Mouse (Mus musculus): ENCODE data around the gene Dlg2. TPM values are rescaled to one million over a fixed set of nuclear protein-coding genes. Genes with fewer than 3 reads are reported as not detected.

Gene Dlg2
- polyA plus RNA-seq, 1 experiment from 2014 or later = 10.0 TPM

GRCm38 (mm10) chr7:92105956-92106355 lies 1629.5 kb downstream of the Dlg2 start:
- Histone ChIP-seq H3K9me3 (ENCODE audit: control insufficient read depth, low read length) (0 out of 2 replicates have a peak, but pooled peaks cover 4% of the 10 kb centered on the region), H3K9ac (ENCODE audit: low read length) (no peak overlapping the region), H3K36me3 (ENCODE audit: control insufficient read depth, insufficient read depth, low read length) (no peaks in the 10 kb centered on the region), H3K27ac (replicated peaks in 1 of 2; ENCODE audit: control insufficient read depth in 1 of 2, insufficient read depth in 1 of 2, low read depth in 2 of 2, low read length in 2 of 2) (no peak overlapping the region), H3K27me3 (ENCODE audit: control insufficient read depth, insufficient read depth, low read length) (no peaks in the 10 kb centered on the region), H3K4me2 (ENCODE audit: low read length) (no peak overlapping the region), H3K4me1 (ENCODE audit: control insufficient read depth in 2 of 2, insufficient read depth in 2 of 2, low read length in 2 of 2) (peaks cover 0 to 2% of the 10 kb centered on the region in 2 experiments; a peak in 2 of 4 replicates), H3K4me3 (ENCODE audit: control insufficient read depth in 1 of 2, insufficient read depth in 1 of 2, low read depth in 1 of 2, low read length in 2 of 2) (no peak overlapping the region)
- ATAC-seq (ENCODE audit: insufficient number of reproducible peaks, insufficient read depth, low FRiP score, low read depth) = no peak
- WGBS = 61% methylated on average over 2 of the region's 2 CpGs

GRCm38 (mm10) chr7:92113065-92113464 lies 1636.6 kb downstream of the Dlg2 start:
- ATAC-seq (ENCODE audit: insufficient number of reproducible peaks, insufficient read depth, low FRiP score, low read depth) = no peak
- Histone ChIP-seq H3K27ac (replicated peaks in 1 of 2; ENCODE audit: control insufficient read depth in 1 of 2, insufficient read depth in 1 of 2, low read depth in 2 of 2, low read length in 2 of 2) (no peak overlapping the region), H3K4me2 (ENCODE audit: low read length) (no peak overlapping the region), H3K27me3 (ENCODE audit: control insufficient read depth, insufficient read depth, low read length) (no peaks in the 10 kb centered on the region), H3K4me1 (ENCODE audit: control insufficient read depth in 2 of 2, insufficient read depth in 2 of 2, low read length in 2 of 2) (peaks cover 7 to 14% of the 10 kb centered on the region in 2 experiments; a peak in 3 of 4 replicates), H3K9me3 (ENCODE audit: control insufficient read depth, low read length) (0 out of 2 replicates have a peak, but pooled peaks cover 4% of the 10 kb centered on the region), H3K9ac (ENCODE audit: low read length) (no peak overlapping the region), H3K4me3 (ENCODE audit: control insufficient read depth in 1 of 2, insufficient read depth in 1 of 2, low read depth in 1 of 2, low read length in 2 of 2) (no peak overlapping the region), H3K36me3 (ENCODE audit: control insufficient read depth, insufficient read depth, low read length) (no peaks in the 10 kb centered on the region)
- 92% methylated on average over 4 of the region's 4 CpGs for whole genome bisulfite sequencing

GRCm38 (mm10) chr7:92115237-92115871 lies 1638.9 kb downstream of the Dlg2 start:
- Histone ChIP-seq H3K4me1 (ENCODE audit: control insufficient read depth in 2 of 2, insufficient read depth in 2 of 2, low read length in 2 of 2) (peaks cover 7 to 14% of the 10 kb centered on the region in 2 experiments; a peak in 3 of 4 replicates), H3K4me3 (ENCODE audit: control insufficient read depth in 1 of 2, insufficient read depth in 1 of 2, low read depth in 1 of 2, low read length in 2 of 2) (no peak overlapping the region), H3K27ac (replicated peaks in 1 of 2; ENCODE audit: control insufficient read depth in 1 of 2, insufficient read depth in 1 of 2, low read depth in 2 of 2, low read length in 2 of 2) (peak overlapping the region in 1 of 2 experiments; percentile 55; a peak in 3 of 4 replicates), H3K27me3 (ENCODE audit: control insufficient read depth, insufficient read depth, low read length) (no peaks in the 10 kb centered on the region), H3K9me3 (ENCODE audit: control insufficient read depth, low read length) (no peaks in the 10 kb centered on the region), H3K36me3 (ENCODE audit: control insufficient read depth, insufficient read depth, low read length) (no peaks in the 10 kb centered on the region), H3K9ac (ENCODE audit: low read length) (no peak overlapping the region), H3K4me2 (ENCODE audit: low read length) (no peak overlapping the region)
- 0 out of 2 replicates have a peak, but pooled peaks have one; percentile 26 for ATAC-seq (ENCODE audit: insufficient number of reproducible peaks, insufficient read depth, low FRiP score, low read depth)
- whole genome bisulfite sequencing = 31% methylated on average over 5 of the region's 5 CpGs

GRCm38 (mm10) chr7:92123276-92123675 lies 1646.8 kb downstream of the Dlg2 start:
- Histone ChIP-seq H3K9ac (ENCODE audit: low read length) (no peak overlapping the region), H3K27me3 (ENCODE audit: control insufficient read depth, insufficient read depth, low read length) (no peaks in the 10 kb centered on the region), H3K36me3 (ENCODE audit: control insufficient read depth, insufficient read depth, low read length) (no peaks in the 10 kb centered on the region), H3K4me2 (ENCODE audit: low read length) (no peak overlapping the region), H3K4me3 (ENCODE audit: control insufficient read depth in 1 of 2, insufficient read depth in 1 of 2, low read depth in 1 of 2, low read length in 2 of 2) (no peak overlapping the region), H3K4me1 (ENCODE audit: control insufficient read depth in 2 of 2, insufficient read depth in 2 of 2, low read length in 2 of 2) (peaks cover 4 to 16% of the 10 kb centered on the region in 2 experiments), H3K27ac (replicated peaks in 1 of 2; ENCODE audit: control insufficient read depth in 1 of 2, insufficient read depth in 1 of 2, low read depth in 2 of 2, low read length in 2 of 2) (no peak overlapping the region), H3K9me3 (ENCODE audit: control insufficient read depth, low read length) (no peaks in the 10 kb centered on the region)
- WGBS = 62% methylated on average over 2 of the region's 2 CpGs
- no peak for ATAC-seq (ENCODE audit: insufficient number of reproducible peaks, insufficient read depth, low FRiP score, low read depth)

GRCm38 (mm10) chr7:92125886-92126285 lies 1649.4 kb downstream of the Dlg2 start:
- no peak overlapping the region for H3K4me3 ChIP-seq (ENCODE audit: control insufficient read depth in 1 of 2, insufficient read depth in 1 of 2, low read depth in 1 of 2, low read length in 2 of 2)
- ATAC-seq (ENCODE audit: insufficient number of reproducible peaks, insufficient read depth, low FRiP score, low read depth) = peak; percentile 71
- no peaks in the 10 kb centered on the region for H3K9me3 ChIP-seq (ENCODE audit: control insufficient read depth, low read length)
- 10% methylated on average over 3 of the region's 3 CpGs for WGBS
- H3K4me2 ChIP-seq (ENCODE audit: low read length) = peak overlapping the region; percentile 25; the same call in 1 of the 2 replicates
- no peak overlapping the region for H3K9ac ChIP-seq (ENCODE audit: low read length)
- H3K36me3 ChIP-seq (ENCODE audit: control insufficient read depth, insufficient read depth, low read length) = no peaks in the 10 kb centered on the region
- peak overlapping the region; percentile 72 to 79; a peak in 3 of 4 replicates for H3K27ac ChIP-seq (replicated peaks in 1 of 2; ENCODE audit: control insufficient read depth in 1 of 2, insufficient read depth in 1 of 2, low read depth in 2 of 2, low read length in 2 of 2)
- no peaks in the 10 kb centered on the region for H3K27me3 ChIP-seq (ENCODE audit: control insufficient read depth, insufficient read depth, low read length)
- peaks cover 4 to 16% of the 10 kb centered on the region in 2 experiments for H3K4me1 ChIP-seq (ENCODE audit: control insufficient read depth in 2 of 2, insufficient read depth in 2 of 2, low read length in 2 of 2)

- Histone ChIP-seq H3K4me2 (ENCODE audit: low read length) (no peak overlapping the region), H3K4me3 (ENCODE audit: control insufficient read depth in 1 of 2, insufficient read depth in 1 of 2, low read depth in 1 of 2, low read length in 2 of 2) (no peak overlapping the region), H3K9me3 (ENCODE audit: control insufficient read depth, low read length) (no peaks in the 10 kb centered on the region), H3K4me1 (ENCODE audit: control insufficient read depth in 2 of 2, insufficient read depth in 2 of 2, low read length in 2 of 2) (no peaks in the 10 kb centered on the region), H3K27me3 (ENCODE audit: control insufficient read depth, insufficient read depth, low read length) (no peaks in the 10 kb centered on the region), H3K9ac (ENCODE audit: low read length) (no peak overlapping the region), H3K27ac (replicated peaks in 1 of 2; ENCODE audit: control insufficient read depth in 1 of 2, insufficient read depth in 1 of 2, low read depth in 2 of 2, low read length in 2 of 2) (no peak overlapping the region), H3K36me3 (ENCODE audit: control insufficient read depth, insufficient read depth, low read length) (no peaks in the 10 kb centered on the region)
- WGBS = 57% methylated on average over 3 of the region's 3 CpGs
- ATAC-seq (ENCODE audit: insufficient number of reproducible peaks, insufficient read depth, low FRiP score, low read depth) = no peak
Observed at GRCm38 (mm10) chr7:92134301-92134700, 1657.8 kb downstream of the Dlg2 start.

GRCm38 (mm10) chr7:92135624-92136023 lies 1659.2 kb downstream of the Dlg2 start:
- 38% methylated on average over 2 of the region's 2 CpGs for WGBS
- H3K9me3 ChIP-seq (ENCODE audit: control insufficient read depth, low read length) = no peaks in the 10 kb centered on the region
- H3K36me3 ChIP-seq (ENCODE audit: control insufficient read depth, insufficient read depth, low read length) = no peaks in the 10 kb centered on the region
- no peaks in the 10 kb centered on the region for H3K4me1 ChIP-seq (ENCODE audit: control insufficient read depth in 2 of 2, insufficient read depth in 2 of 2, low read length in 2 of 2)
- no peak overlapping the region for H3K27ac ChIP-seq (replicated peaks in 1 of 2; ENCODE audit: control insufficient read depth in 1 of 2, insufficient read depth in 1 of 2, low read depth in 2 of 2, low read length in 2 of 2)
- ATAC-seq (ENCODE audit: insufficient number of reproducible peaks, insufficient read depth, low FRiP score, low read depth) = no peak
- H3K4me3 ChIP-seq (ENCODE audit: control insufficient read depth in 1 of 2, insufficient read depth in 1 of 2, low read depth in 1 of 2, low read length in 2 of 2) = no peak overlapping the region
- no peak overlapping the region for H3K9ac ChIP-seq (ENCODE audit: low read length)
- H3K4me2 ChIP-seq (ENCODE audit: low read length) = no peak overlapping the region
- no peaks in the 10 kb centered on the region for H3K27me3 ChIP-seq (ENCODE audit: control insufficient read depth, insufficient read depth, low read length)
